Mouse (Mus musculus) intestine, embryonic 16.5 days (tissue): ENCODE measurements at regions not wholly inside any gene's neighbourhood (a gene's known extent, or its start where the extent isn't known, plus 50 kb on each side); places are given as distances from the start of the nearest gene placed in this dataset.
A peak's percentile ranks its signal among the peaks of the same experiment; 100 is the strongest.

Experiments used
- ATAC-seq: fragments of 200-750 bp; cut with Nextera tagmentation; 2 replicates; pipeline ENCODE4 v1.8.0; 2017; ENCODE audit warnings: moderate TSS enrichment, moderate library complexity
- H3K27ac ChIP-seq: fragments of 300-500 bp; sonication (generic); 2 replicates; pipeline ENCODE4 v1.5.1; 2014; ENCODE audit warnings: mild to moderate bottlenecking, low read length
- H3K27me3 ChIP-seq: fragments of 300-500 bp; sonication (generic); replicated peaks from 2 replicates; pipeline ENCODE4 v1.6.1; 2014; ENCODE audit warnings: low read length, control low read depth, mixed read lengths; ENCODE audit not compliant: control insufficient read depth, insufficient read depth
- H3K36me3 ChIP-seq: fragments of 300-500 bp; sonication (generic); 2 replicates; pipeline ENCODE4 v1.6.1; 2014; ENCODE audit warnings: low read length, control low read depth; ENCODE audit not compliant: control insufficient read depth, insufficient read depth
- H3K4me1 ChIP-seq: fragments of 300-500 bp; sonication (generic); 2 replicates; pipeline ENCODE4 v1.6.1; 2014; ENCODE audit warnings: low read length, control low read depth, mixed read lengths; ENCODE audit not compliant: control insufficient read depth, insufficient read depth
- H3K4me2 ChIP-seq: fragments of 300-500 bp; sonication (generic); 2 replicates; pipeline ENCODE4 v1.6.1; 2014; ENCODE audit warnings: low read depth, low read length, control low read depth
- H3K4me3 ChIP-seq: fragments of 300-500 bp; sonication (generic); 2 replicates; pipeline ENCODE4 v1.5.1; 2014; ENCODE audit warnings: mild to moderate bottlenecking, low read length
- H3K9ac ChIP-seq: fragments of 300-500 bp; sonication (generic); 2 replicates; pipeline ENCODE4 v1.6.1; 2014; ENCODE audit warnings: low read depth, low read length
- H3K9me3 ChIP-seq: fragments of 300-500 bp; sonication (generic); 2 replicates; pipeline ENCODE4 v1.6.1; 2016; ENCODE audit warnings: low read length, control low read depth; ENCODE audit not compliant: control insufficient read depth
- WGBS: fragments of 180-500 bp; shearing (Covaris S2); extraction: QIAGEN DNeasy Blood & Tissue Kit; methylation state at CpG from one replicate; pipeline ENCODE4 v1.1.7; 2014; 5-methylcytosine and 5-hydroxymethylcytosine counted together

- H3K27ac ChIP-seq: no peak overlapping the region
- H3K4me3 ChIP-seq: no peak overlapping the region
- H3K9ac ChIP-seq: no peak overlapping the region
- H3K9me3 ChIP-seq: no peaks in the 10 kb centered on the region
- ATAC-seq: no peak
- no peaks in the 10 kb centered on the region for H3K4me1 ChIP-seq
- H3K27me3 ChIP-seq: no peaks in the 10 kb centered on the region
- no peaks in the 10 kb centered on the region for H3K36me3 ChIP-seq
- WGBS: 94% methylated on average over 3 of the region's 3 CpGs
- no peak overlapping the region for H3K4me2 ChIP-seq
Observed at GRCm38 (mm10) chr3:67661529-67661928, 79.0 kb downstream of the Mfsd1 start.

- Histone ChIP-seq H3K9me3 (no peaks in the 10 kb centered on the region), H3K4me3 (no peak overlapping the region), H3K4me2 (no peak overlapping the region), H3K4me1 (no peaks in the 10 kb centered on the region), H3K36me3 (no peaks in the 10 kb centered on the region), H3K9ac (no peak overlapping the region), H3K27ac (no peak overlapping the region), H3K27me3 (no peaks in the 10 kb centered on the region)
- ATAC-seq: no peak
- WGBS: 35% methylated on average over 6 of the region's 6 CpGs
Observed at GRCm38 (mm10) chr3:67709322-67709721, 126.8 kb downstream of the Mfsd1 start.

- no peaks in the 10 kb centered on the region for H3K9me3 ChIP-seq
- H3K4me3 ChIP-seq: no peak overlapping the region
- no peak overlapping the region for H3K4me2 ChIP-seq
- H3K27ac ChIP-seq: no peak overlapping the region
- no peak for ATAC-seq
- H3K36me3 ChIP-seq: no peaks in the 10 kb centered on the region
- no peak overlapping the region for H3K9ac ChIP-seq
- no peaks in the 10 kb centered on the region for H3K27me3 ChIP-seq
- H3K4me1 ChIP-seq: no peaks in the 10 kb centered on the region
- WGBS: 68% methylated on average over 2 of the region's 2 CpGs
Observed at GRCm38 (mm10) chr3:67711716-67712115, 129.2 kb downstream of the Mfsd1 start.

GRCm38 (mm10) chr3:67731921-67732320, 149.4 kb downstream of the Mfsd1 start:
- WGBS: 45% methylated on average over 3 of the region's 3 CpGs
- no peak overlapping the region for H3K4me2 ChIP-seq
- H3K4me3 ChIP-seq: no peak overlapping the region
- H3K27ac ChIP-seq: no peak overlapping the region
- no peak overlapping the region for H3K9ac ChIP-seq
- ATAC-seq: peak; percentile 50; the same call in 1 of the 2 replicates
- no peaks in the 10 kb centered on the region for H3K4me1 ChIP-seq
- no peaks in the 10 kb centered on the region for H3K36me3 ChIP-seq
- H3K27me3 ChIP-seq: no peaks in the 10 kb centered on the region
- no peaks in the 10 kb centered on the region for H3K9me3 ChIP-seq

- no peaks in the 10 kb centered on the region for H3K27me3 ChIP-seq
- H3K4me3 ChIP-seq: no peak overlapping the region
- 66% methylated on average over 2 of the region's 2 CpGs for WGBS
- H3K9me3 ChIP-seq: no peaks in the 10 kb centered on the region
- no peak overlapping the region for H3K4me2 ChIP-seq
- no peaks in the 10 kb centered on the region for H3K36me3 ChIP-seq
- no peak for ATAC-seq
- no peak overlapping the region for H3K9ac ChIP-seq
- no peak overlapping the region for H3K27ac ChIP-seq
- no peaks in the 10 kb centered on the region for H3K4me1 ChIP-seq
Observed at GRCm38 (mm10) chr3:67732858-67733257, 150.3 kb downstream of the Mfsd1 start.

- 74% methylated on average over 2 of the region's 2 CpGs for WGBS
Observed at GRCm38 (mm10) chr3:67754256-67754655, 137.8 kb upstream of the Iqcj start.

GRCm38 (mm10) chr3:67768603-67769002, 123.4 kb upstream of the Iqcj start:
- Histone ChIP-seq H3K36me3 (no peaks in the 10 kb centered on the region), H3K4me2 (no peak overlapping the region), H3K9me3 (no peaks in the 10 kb centered on the region), H3K9ac (no peak overlapping the region), H3K4me3 (no peak overlapping the region), H3K27ac (no peak overlapping the region), H3K4me1 (no peaks in the 10 kb centered on the region), H3K27me3 (no peaks in the 10 kb centered on the region)
- 75% methylated on average over 2 of the region's 2 CpGs for WGBS
- ATAC-seq: no peak

More at GRCm38 (mm10) chr3:67754256-67754655, 137.8 kb upstream of the Iqcj start:
- no peaks in the 10 kb centered on the region for H3K27me3 ChIP-seq
- no peak overlapping the region for H3K9ac ChIP-seq
- no peak overlapping the region for H3K27ac ChIP-seq
- H3K4me2 ChIP-seq: no peak overlapping the region
- no peak for ATAC-seq
- H3K9me3 ChIP-seq: no peaks in the 10 kb centered on the region
- H3K36me3 ChIP-seq: no peaks in the 10 kb centered on the region
- H3K4me3 ChIP-seq: no peak overlapping the region
- H3K4me1 ChIP-seq: no peaks in the 10 kb centered on the region

- 78% methylated on average over 2 of the region's 2 CpGs for WGBS
- no peaks in the 10 kb centered on the region for H3K36me3 ChIP-seq
- H3K4me2 ChIP-seq: no peak overlapping the region
- no peaks in the 10 kb centered on the region for H3K4me1 ChIP-seq
- H3K4me3 ChIP-seq: no peak overlapping the region
- no peaks in the 10 kb centered on the region for H3K9me3 ChIP-seq
- H3K9ac ChIP-seq: no peak overlapping the region
- no peak overlapping the region for H3K27ac ChIP-seq
- ATAC-seq: no peak
- no peaks in the 10 kb centered on the region for H3K27me3 ChIP-seq
Observed at GRCm38 (mm10) chr3:67773403-67773802, 118.6 kb upstream of the Iqcj start.

- no peaks in the 10 kb centered on the region for H3K9me3 ChIP-seq
- no peak overlapping the region for H3K4me2 ChIP-seq
- 88% methylated on average over 4 of the region's 4 CpGs for WGBS
- H3K4me3 ChIP-seq: no peak overlapping the region
- ATAC-seq: no peak
- no peak overlapping the region for H3K9ac ChIP-seq
- H3K27ac ChIP-seq: no peak overlapping the region
- no peaks in the 10 kb centered on the region for H3K4me1 ChIP-seq
- no peaks in the 10 kb centered on the region for H3K27me3 ChIP-seq
- H3K36me3 ChIP-seq: no peaks in the 10 kb centered on the region
Observed at GRCm38 (mm10) chr3:67782177-67782576, 109.8 kb upstream of the Iqcj start.

GRCm38 (mm10) chr3:67806847-67807601, 85.0 kb upstream of the Iqcj start:
- WGBS: 72% methylated on average over 9 of the region's 9 CpGs
- Histone ChIP-seq H3K36me3 (no peaks in the 10 kb centered on the region), H3K27me3 (no peaks in the 10 kb centered on the region), H3K9me3 (no peaks in the 10 kb centered on the region), H3K27ac (no peak overlapping the region), H3K4me2 (no peak overlapping the region), H3K4me3 (no peak overlapping the region), H3K9ac (no peak overlapping the region), H3K4me1 (no peaks in the 10 kb centered on the region)
- no peak for ATAC-seq
